Mouse (Mus musculus) testis, postnatal 14 days (tissue): Measurements from ENCODE around the gene Stum.
"Not testable (repeated sequence)": the region's sequence is repeated elsewhere in the genome, so short reads cannot be mapped to it uniquely, and the experiment has no call there.

ENCODE experiments used
- DNase-seq: peaks from one replicate; pipeline ENCODE4 v3.0.0; 2021; ENCODE audit warnings: low spot score

Gene Stum

DNA sequence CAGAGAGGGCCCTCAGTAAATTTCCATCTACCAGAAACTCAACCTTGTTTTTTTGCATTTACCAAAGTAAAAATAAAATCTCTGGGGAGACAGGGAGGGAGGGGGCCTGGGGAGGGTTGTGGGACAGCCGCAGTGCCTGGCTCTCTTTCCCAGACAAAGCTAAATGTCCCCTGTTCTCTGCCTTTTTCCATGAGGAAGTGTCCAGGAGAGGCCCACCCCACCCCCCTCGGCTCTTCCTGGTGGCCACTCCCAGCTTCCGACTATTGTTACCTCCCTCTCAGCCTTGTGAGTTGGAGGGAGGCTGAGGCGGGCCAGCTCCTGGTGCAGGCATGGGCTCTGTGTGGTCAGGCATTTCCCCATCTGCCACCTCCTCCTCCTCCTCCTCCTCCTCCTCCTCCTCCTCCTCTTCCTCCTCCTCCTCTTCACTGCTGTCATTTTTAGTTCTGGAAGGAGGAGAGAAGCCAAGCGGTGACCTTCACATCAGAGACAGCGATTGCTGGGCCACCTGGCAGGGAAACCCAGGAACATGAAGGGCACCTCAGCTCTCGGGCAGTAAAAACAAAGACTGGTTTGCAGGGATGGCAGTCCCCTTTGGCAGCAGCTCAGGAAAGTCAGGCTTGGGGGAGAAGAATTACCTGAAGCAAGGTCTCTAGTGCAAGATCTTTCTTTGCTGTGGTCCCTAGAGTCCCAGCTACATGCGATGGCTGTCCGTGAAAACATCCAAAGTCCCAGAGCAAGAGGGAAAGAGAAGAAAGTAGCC lies 77.5 kb downstream of the Stum start:
- no peak for DNase-seq

GRCm38 (mm10) chr1:180404706-180405105 lies 78.6 kb downstream of the Stum start:
- DNase-seq, result no peak

- no peak for DNase-seq
Observed at GRCm38 (mm10) chr1:180403694-180404606, 79.4 kb downstream of the Stum start.

GRCm38 (mm10) chr1:180403357-180403693 lies 80.0 kb downstream of the Stum start:
- no peak for DNase-seq

GRCm38 (mm10) chr1:180402481-180403081 lies 80.7 kb downstream of the Stum start:
- no peak for DNase-seq

DNA sequence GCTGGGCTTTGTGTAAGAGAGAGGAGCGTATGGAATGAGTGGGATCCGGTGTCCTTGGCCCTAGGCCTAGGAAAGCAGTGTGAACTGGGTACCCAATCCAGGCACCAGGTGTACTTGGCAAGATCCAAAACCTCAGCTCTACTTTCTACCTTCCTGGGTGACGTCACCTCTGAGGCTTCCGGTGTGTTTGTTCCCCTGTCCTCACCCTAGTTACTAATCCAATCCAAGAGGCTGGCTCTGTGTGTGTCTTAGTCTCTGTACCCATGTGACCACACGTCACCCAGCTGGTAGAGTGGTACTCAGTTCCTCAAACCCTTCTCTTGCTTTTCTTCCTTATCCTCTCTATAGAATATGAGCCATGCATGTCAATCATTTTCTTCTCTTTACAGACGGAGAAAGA lies 81.6 kb downstream of the Stum start:
- no peak for DNase-seq

DNA sequence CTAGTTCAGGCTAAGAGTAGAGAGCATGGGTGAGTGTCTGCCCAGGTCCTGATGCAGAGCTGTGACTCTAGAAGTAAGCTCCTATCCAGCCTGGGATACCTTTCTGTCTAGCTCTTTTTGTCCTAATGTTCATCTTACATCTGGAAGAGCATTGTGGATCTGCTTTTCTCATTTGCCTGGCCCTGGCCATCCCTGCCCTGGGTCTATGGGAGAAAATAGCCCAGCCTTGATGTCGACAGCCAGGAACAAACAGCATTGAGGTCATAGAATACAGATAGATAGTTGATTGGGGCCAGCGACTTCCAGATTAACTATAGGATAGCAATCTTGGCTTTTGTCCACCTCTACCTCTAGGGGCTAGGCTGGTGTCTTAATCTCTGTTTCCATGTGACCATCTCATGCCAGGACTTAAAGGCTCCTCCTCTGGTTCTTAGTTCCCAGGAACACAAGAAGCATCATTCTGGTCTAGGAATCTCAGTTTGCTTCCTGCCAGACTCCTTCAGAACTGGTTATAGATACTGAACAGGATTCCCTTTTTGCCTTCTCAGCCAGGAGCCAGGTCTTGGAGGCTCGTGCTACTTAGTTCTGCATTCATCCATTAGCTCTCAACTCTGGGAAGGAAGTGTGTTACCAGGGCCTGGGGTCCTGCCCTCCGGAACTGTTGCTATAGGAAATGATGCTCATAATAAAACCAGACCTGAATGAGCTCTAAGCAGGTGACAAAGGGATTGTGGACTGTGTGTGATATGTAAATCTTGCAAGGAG lies 82.4 kb downstream of the Stum start:
- no peak for DNase-seq

GRCm38 (mm10) chr1:180398446-180398845 lies 84.9 kb downstream of the Stum start:
- no peak for DNase-seq

DNA sequence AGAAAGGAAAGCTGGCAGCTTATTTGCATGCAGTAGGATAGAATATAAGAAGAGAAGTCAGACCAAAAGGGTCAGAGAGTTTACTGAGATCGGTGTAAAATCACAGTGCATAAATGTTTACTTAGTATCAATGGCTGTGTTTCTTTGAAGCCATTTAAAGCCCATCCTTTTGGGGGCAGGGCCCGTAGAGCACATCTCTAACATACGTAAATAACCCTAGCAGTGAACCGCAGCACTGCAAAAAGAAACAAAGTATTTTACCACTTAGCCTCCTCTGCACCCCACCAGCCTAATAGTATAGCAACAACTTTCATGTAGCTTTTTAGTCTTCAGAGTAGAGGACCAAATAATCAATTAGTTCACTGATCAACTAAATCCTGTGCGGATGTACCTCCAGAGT lies 85.6 kb downstream of the Stum start:
- DNase-seq, result peak; percentile 63

DNA sequence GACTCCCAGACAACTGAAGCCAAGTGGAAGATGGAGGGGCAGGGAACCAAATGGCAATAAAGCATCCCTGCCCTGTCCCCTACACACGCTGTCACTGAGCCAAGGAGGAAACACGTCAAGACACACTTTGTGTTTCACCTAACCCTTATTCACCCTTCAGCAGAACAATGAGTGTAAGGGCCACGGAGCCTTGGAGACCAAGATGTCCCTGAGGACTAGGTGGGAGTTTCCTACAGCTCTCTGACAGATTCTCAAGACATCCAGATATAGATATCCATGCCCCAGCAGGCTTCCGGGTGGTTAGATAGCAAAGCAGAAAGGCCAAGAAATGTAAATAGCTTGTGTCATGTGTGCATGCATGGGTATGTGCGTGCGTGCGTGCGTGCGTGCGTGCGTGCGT lies 89.4 kb downstream of the Stum start:
- DNase-seq, result no peak

- DNase-seq, result no peak
Observed at GRCm38 (mm10) chr1:180393017-180393797, 90.1 kb downstream of the Stum start.

DNA sequence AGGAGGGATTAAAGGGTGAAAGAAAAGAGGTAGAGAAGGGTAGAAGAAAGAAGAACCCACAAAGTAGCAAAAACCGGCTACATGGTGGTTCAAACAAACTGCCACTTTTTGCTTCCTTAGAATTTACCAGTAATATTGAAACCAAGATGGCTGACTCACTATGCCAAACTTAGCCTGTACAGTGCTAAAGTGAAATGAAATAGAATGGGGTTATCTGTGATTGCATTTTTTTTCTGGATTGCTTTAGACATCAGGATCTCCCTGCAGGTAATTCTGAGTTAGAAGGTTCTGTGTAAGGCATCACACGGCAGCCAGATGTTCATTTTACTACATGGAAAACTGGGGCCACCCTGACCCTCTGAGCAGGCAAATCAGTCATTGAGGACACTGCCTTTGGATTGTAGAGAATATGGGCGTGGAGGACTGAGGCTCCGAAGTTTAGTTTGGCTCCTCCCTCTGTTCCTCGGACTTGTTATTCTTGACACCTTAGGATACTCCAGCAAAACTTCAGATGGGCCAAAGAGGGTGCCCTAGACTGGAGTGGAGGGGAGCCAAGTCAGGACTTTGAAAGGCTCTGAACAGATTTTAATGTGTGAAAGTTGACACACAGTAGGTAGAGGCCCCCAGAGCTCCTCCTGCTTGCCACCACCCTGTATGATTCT lies 91.0 kb downstream of the Stum start:
- DNase-seq, result no peak

- no peak for DNase-seq
Observed at GRCm38 (mm10) chr1:180391575-180391945, 91.7 kb downstream of the Stum start.

- no peak for DNase-seq
Observed at GRCm38 (mm10) chr1:180390746-180391574, 92.3 kb downstream of the Stum start.

GRCm38 (mm10) chr1:180390321-180390731 lies 93.0 kb downstream of the Stum start:
- peak; percentile 61 for DNase-seq

GRCm38 (mm10) chr1:180389213-180389760 lies 94.0 kb downstream of the Stum start:
- not testable (repeated sequence) for DNase-seq

DNA sequence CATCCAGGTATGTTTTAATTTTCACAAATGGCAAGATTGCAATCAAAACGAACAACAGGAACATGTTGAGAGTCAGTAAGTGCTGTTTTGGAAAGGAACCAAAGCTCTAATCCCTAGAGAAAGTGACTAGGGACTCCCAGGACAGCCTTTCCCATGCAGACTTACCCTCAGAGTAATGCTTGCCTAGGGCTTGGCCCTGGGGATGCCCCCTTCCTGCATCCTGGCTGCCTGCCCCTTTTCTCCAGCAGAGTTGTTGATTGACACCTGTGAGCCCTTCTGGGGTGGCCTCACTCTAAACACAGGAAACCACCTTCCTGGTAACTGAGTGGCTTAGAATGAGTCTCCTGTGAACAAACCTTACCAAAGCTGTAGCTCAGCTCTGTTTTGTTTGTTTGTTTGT lies 94.8 kb downstream of the Stum start:
- no peak for DNase-seq

DNA sequence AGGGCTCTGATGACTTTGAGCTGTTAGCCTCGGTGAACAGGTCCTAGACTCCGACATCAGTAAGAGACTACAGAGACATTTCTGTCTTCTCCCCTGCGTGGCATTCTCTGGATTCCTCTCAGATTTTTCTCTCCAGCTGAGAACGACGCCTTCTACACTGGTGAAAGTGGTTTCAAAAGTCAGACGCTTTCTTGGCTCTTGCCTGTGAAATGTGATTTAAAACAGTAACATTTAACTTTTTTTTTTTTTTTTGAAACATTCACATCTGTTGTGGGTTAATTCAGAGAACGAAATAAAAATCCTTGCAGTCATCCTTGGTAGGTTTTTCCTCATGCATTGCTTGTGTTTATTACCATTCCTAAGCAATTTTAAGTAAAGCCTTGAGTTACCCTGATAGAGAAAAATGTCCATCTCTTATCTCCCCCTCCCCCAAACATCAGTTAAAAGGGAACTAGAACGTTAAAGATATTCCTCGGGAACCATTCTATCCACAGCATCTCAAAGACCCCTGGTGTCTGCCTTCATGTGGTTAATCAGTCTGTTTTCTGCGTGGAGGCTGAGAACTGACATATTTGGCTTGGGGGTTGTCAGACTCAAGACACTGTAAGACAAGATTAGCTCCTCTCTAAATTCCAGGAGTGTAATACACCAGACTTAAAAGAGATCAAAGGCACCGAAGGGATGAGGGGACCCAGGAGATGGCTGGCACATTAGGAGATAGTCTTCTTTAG lies 95.4 kb downstream of the Stum start:
- DNase-seq, result no peak
